Mouse (Mus musculus) hindbrain, embryonic 10.5 days (tissue): ENCODE data around the gene Commd1. TPM values are rescaled to one million over a fixed set of nuclear protein-coding genes. Genes with fewer than 3 reads are reported as not detected.
A peak's percentile ranks its signal among the peaks of the same experiment; 100 is the strongest.

Source experiments
- DNase-seq: peaks from one replicate; pipeline ENCODE4 v3.0.0-alpha.2; 2017; ENCODE audit warnings: low spot score
- H3K27ac ChIP-seq: fragments of 300-500 bp; sonication (generic); 2 replicates; pipeline ENCODE4 v1.5.1; 2016; ENCODE audit warnings: mild to moderate bottlenecking, moderate library complexity
- H3K27me3 ChIP-seq: fragments of 300-500 bp; sonication (generic); 2 replicates; pipeline ENCODE4 v1.6.1; 2016; ENCODE audit warnings: mild to moderate bottlenecking; ENCODE audit not compliant: poor library complexity, insufficient read depth, severe bottlenecking
- H3K36me3 ChIP-seq: fragments of 300-500 bp; sonication (generic); 2 replicates; pipeline ENCODE4 v1.6.1; 2016; ENCODE audit warnings: mild to moderate bottlenecking, moderate library complexity
- H3K4me1 ChIP-seq: fragments of 300-500 bp; sonication (generic); replicated peaks from 2 replicates; pipeline ENCODE4 v1.6.1; 2016; ENCODE audit warnings: mild to moderate bottlenecking
- H3K4me3 ChIP-seq: fragments of 300-500 bp; sonication (generic); 2 replicates; pipeline ENCODE4 v1.5.1; 2016; ENCODE audit warnings: mild to moderate bottlenecking, moderate library complexity
- H3K9me3 ChIP-seq: fragments of 300-500 bp; sonication (generic); 2 replicates; pipeline ENCODE4 v1.6.1; 2016; ENCODE audit warnings: mild to moderate bottlenecking, moderate library complexity
- WGBS: fragments of 180-500 bp; shearing (Covaris S2); methylation state at CpG from one replicate; pipeline ENCODE4 v1.1.7; 2016; 5-methylcytosine and 5-hydroxymethylcytosine counted together
- polyA plus RNA-seq: library from polyadenylated mRNA; unstranded; fragments of >200 nt; fragmentation: Nextera tagmentation; extraction: Ambion mirVana; gene quantifications from 2 replicates; pipeline ENCODE4 v1.2.1, GENCODE M21; 2016

Gene Commd1
- polyA plus RNA-seq: 374 and 405 TPM in 2 replicates

- Histone ChIP-seq H3K4me3 (peak within 1 kb of the TSS; percentile 77), H3K27me3 (no peaks in the 10 kb centered on the region), H3K27ac (peak within 1 kb of the TSS; percentile 96), H3K9me3 (no peaks in the 10 kb centered on the region), H3K36me3 (peaks cover 16% of the 10 kb centered on the region), H3K4me1 (peaks cover 20% of the 10 kb centered on the region)
- WGBS: 3% methylated on average over 42 of the region's 42 CpGs
- peak; percentile 96 for DNase-seq
Measured at GRCm38 (mm10) chr11:22981984-22982757, at the start of gene Commd1, which contains the start of gene Gm28048. Commd1 (minus strand) TSS chr11:22982382. Gm28048 (minus strand) TSS chr11:22982090.

GRCm38 (mm10) chr11:23029399-23029798 lies 47.2 kb upstream of the Commd1 start:
- Histone ChIP-seq H3K4me1 (no peaks in the 10 kb centered on the region), H3K27me3 (no peaks in the 10 kb centered on the region), H3K4me3 (no peak overlapping the region), H3K36me3 (no peaks in the 10 kb centered on the region), H3K9me3 (no peaks in the 10 kb centered on the region), H3K27ac (no peak overlapping the region)
- WGBS: 87% methylated on average over 6 of the region's 6 CpGs
- no peak for DNase-seq

GRCm38 (mm10) chr11:23028957-23029356 lies 46.8 kb upstream of the Commd1 start:
- Histone ChIP-seq H3K36me3 (no peaks in the 10 kb centered on the region), H3K4me3 (no peak overlapping the region), H3K27ac (no peak overlapping the region), H3K4me1 (no peaks in the 10 kb centered on the region), H3K9me3 (no peaks in the 10 kb centered on the region), H3K27me3 (no peaks in the 10 kb centered on the region)
- no peak for DNase-seq
- 73% methylated on average over 3 of the region's 3 CpGs for WGBS

- no peaks in the 10 kb centered on the region for H3K27me3 ChIP-seq
- no peaks in the 10 kb centered on the region for H3K9me3 ChIP-seq
- no peak overlapping the region for H3K27ac ChIP-seq
- 79% methylated on average over 3 of the region's 3 CpGs for WGBS
- H3K36me3 ChIP-seq: no peaks in the 10 kb centered on the region
- H3K4me3 ChIP-seq: no peak overlapping the region
- DNase-seq: no peak
- H3K4me1 ChIP-seq: 0 out of 2 replicates have a peak, but pooled peaks cover 3% of the 10 kb centered on the region
Measured at GRCm38 (mm10) chr11:23024169-23024568, 42.0 kb upstream of the Commd1 start.

GRCm38 (mm10) chr11:23023155-23023554 lies 41.0 kb upstream of the Commd1 start:
- Histone ChIP-seq H3K4me1 (0 out of 2 replicates have a peak, but pooled peaks cover 3% of the 10 kb centered on the region), H3K9me3 (no peaks in the 10 kb centered on the region; the same call in 1 of the 2 replicates), H3K36me3 (no peaks in the 10 kb centered on the region), H3K27ac (no peak overlapping the region), H3K27me3 (no peaks in the 10 kb centered on the region), H3K4me3 (no peak overlapping the region)
- no peak for DNase-seq
- WGBS: 94% methylated on average over 2 of the region's 2 CpGs

GRCm38 (mm10) chr11:23020841-23021240 lies 38.7 kb upstream of the Commd1 start:
- WGBS: 91% methylated on average over 14 of the region's 14 CpGs
- no peak overlapping the region for H3K4me3 ChIP-seq
- H3K36me3 ChIP-seq: no peaks in the 10 kb centered on the region
- H3K27me3 ChIP-seq: no peaks in the 10 kb centered on the region
- no peaks in the 10 kb centered on the region; the same call in 1 of the 2 replicates for H3K9me3 ChIP-seq
- H3K4me1 ChIP-seq: 0 out of 2 replicates have a peak, but pooled peaks cover 3% of the 10 kb centered on the region
- no peak overlapping the region for H3K27ac ChIP-seq
- no peak for DNase-seq

- Histone ChIP-seq H3K4me1 (0 out of 2 replicates have a peak, but pooled peaks cover 3% of the 10 kb centered on the region), H3K27ac (no peak overlapping the region), H3K4me3 (no peak overlapping the region), H3K27me3 (no peaks in the 10 kb centered on the region), H3K9me3 (no peaks in the 10 kb centered on the region; the same call in 1 of the 2 replicates), H3K36me3 (no peaks in the 10 kb centered on the region)
- no peak for DNase-seq
- 61% methylated on average over 24 of the region's 24 CpGs for WGBS
Measured at GRCm38 (mm10) chr11:23020116-23020770, 38.1 kb upstream of the Commd1 start.

- WGBS: 93% methylated on average over 4 of the region's 4 CpGs
Measured at GRCm38 (mm10) chr11:23017943-23018342, 35.8 kb upstream of the Commd1 start.

GRCm38 (mm10) chr11:23014996-23015395 lies 32.8 kb upstream of the Commd1 start:
- H3K9me3 ChIP-seq: no peaks in the 10 kb centered on the region; the same call in 1 of the 2 replicates
- WGBS: 74% methylated on average over 6 of the region's 6 CpGs
- no peak overlapping the region for H3K4me3 ChIP-seq
- H3K27me3 ChIP-seq: no peaks in the 10 kb centered on the region
- H3K36me3 ChIP-seq: no peaks in the 10 kb centered on the region
- DNase-seq: no peak
- H3K4me1 ChIP-seq: no peaks in the 10 kb centered on the region
- H3K27ac ChIP-seq: no peak overlapping the region

More at GRCm38 (mm10) chr11:23017943-23018342, 35.8 kb upstream of the Commd1 start:
- Histone ChIP-seq H3K9me3 (no peaks in the 10 kb centered on the region; the same call in 1 of the 2 replicates), H3K4me1 (0 out of 2 replicates have a peak, but pooled peaks cover 3% of the 10 kb centered on the region), H3K27me3 (no peaks in the 10 kb centered on the region), H3K36me3 (no peaks in the 10 kb centered on the region), H3K4me3 (no peak overlapping the region), H3K27ac (no peak overlapping the region)
- no peak for DNase-seq

- H3K27ac ChIP-seq: no peak overlapping the region
- H3K4me3 ChIP-seq: no peak overlapping the region
- WGBS: 88% methylated on average over 4 of the region's 4 CpGs
- H3K27me3 ChIP-seq: 0 out of 2 replicates have a peak, but pooled peaks cover 3% of the 10 kb centered on the region
- no peaks in the 10 kb centered on the region for H3K36me3 ChIP-seq
- H3K4me1 ChIP-seq: peaks cover 4% of the 10 kb centered on the region
- peak; percentile 22 for DNase-seq
- H3K9me3 ChIP-seq: no peaks in the 10 kb centered on the region; the same call in 1 of the 2 replicates
Measured at GRCm38 (mm10) chr11:23013580-23014294, 31.6 kb upstream of the Commd1 start.

GRCm38 (mm10) chr11:23013096-23013495 lies 30.9 kb upstream of the Commd1 start:
- no peak for DNase-seq
- WGBS: 71% methylated on average over 1 of the region's 1 CpGs
- no peak overlapping the region for H3K4me3 ChIP-seq
- H3K27ac ChIP-seq: no peak overlapping the region
- H3K27me3 ChIP-seq: 0 out of 2 replicates have a peak, but pooled peaks cover 3% of the 10 kb centered on the region
- no peaks in the 10 kb centered on the region for H3K9me3 ChIP-seq
- no peaks in the 10 kb centered on the region for H3K36me3 ChIP-seq
- H3K4me1 ChIP-seq: peaks cover 5% of the 10 kb centered on the region

- no peak for DNase-seq
- Histone ChIP-seq H3K9me3 (no peaks in the 10 kb centered on the region), H3K27ac (peak overlapping the region; percentile 93), H3K27me3 (0 out of 2 replicates have a peak, but pooled peaks cover 3% of the 10 kb centered on the region), H3K4me1 (peaks cover 11% of the 10 kb centered on the region), H3K36me3 (peaks cover 18% of the 10 kb centered on the region), H3K4me3 (peak overlapping the region; percentile 72)
- 49% methylated on average over 4 of the region's 4 CpGs for WGBS
Measured at GRCm38 (mm10) chr11:23008824-23009200, 26.6 kb upstream of the Commd1 start.
